Mouse (Mus musculus): Measurements from ENCODE around the gene Lactb.

DNA sequence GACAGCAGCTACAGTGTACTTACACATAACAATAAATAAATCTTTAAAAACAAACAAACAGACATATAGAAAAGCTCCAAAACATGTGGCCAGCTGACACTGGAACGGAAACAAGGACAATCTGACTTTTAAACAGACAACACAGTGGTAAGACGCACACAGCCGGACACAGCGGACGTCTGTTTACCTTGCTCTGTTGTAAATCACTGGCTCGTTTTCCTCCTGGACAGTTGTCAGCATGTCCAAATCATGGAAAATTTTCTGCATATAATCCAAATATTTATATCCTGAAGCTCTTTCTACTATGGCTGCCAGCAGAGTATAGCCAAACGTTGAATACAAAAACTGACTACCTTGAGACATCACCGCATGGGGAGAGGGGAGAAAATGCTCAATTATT is 7.8 kb downstream of the Lactb start:
- no peak for TF ChIP-seq CTCF (IDR thresholded peaks at IDR 0.05 in 2 of 3, conservative IDR thresholded peaks at IDR 0.05 in 1 of 3; ENCODE audit: control insufficient read depth in 1 of 3, insufficient read depth in 1 of 3, low read depth in 2 of 3, low read length in 3 of 3, poor library complexity in 1 of 3, severe bottlenecking in 1 of 3)
- no peak for TF ChIP-seq NELFE (IDR thresholded peaks at IDR 0.05; ENCODE audit: low read depth, low read length)
- no peak for TF ChIP-seq GABPA (IDR thresholded peaks at IDR 0.05; ENCODE audit: low read depth, low read length)
- no peak for TF ChIP-seq EP300 (IDR thresholded peaks at IDR 0.05; ENCODE audit: low read depth in 1 of 2, low read length in 2 of 2)
- no peak for TF ChIP-seq POLR2A (IDR thresholded peaks at IDR 0.05; ENCODE audit: control insufficient read depth in 1 of 2, insufficient read depth in 1 of 2, low read depth in 1 of 2, low read length in 2 of 2, poor library complexity in 1 of 2)
- no peak for TF ChIP-seq MEF2A (IDR thresholded peaks at IDR 0.05; ENCODE audit: extremely low read depth, insufficient replicate concordance, low read depth, low read length, poor library complexity, severe bottlenecking)
- no peak for TF ChIP-seq MAFK (IDR thresholded peaks at IDR 0.05; ENCODE audit: borderline replicate concordance, low read depth, low read length)
- TF ChIP-seq GATA1 (IDR thresholded peaks at IDR 0.05; ENCODE audit: low read depth, low read length) = no peak
- TF ChIP-seq CHD2 (IDR thresholded peaks at IDR 0.05; ENCODE audit: low read length) = no peak
- TF ChIP-seq KAT2A (conservative IDR thresholded peaks at IDR 0.05; ENCODE audit: low read depth, low read length) = no peak
- no peak for TF ChIP-seq ZC3H11A (IDR thresholded peaks at IDR 0.05; ENCODE audit: low read depth, low read length)
- no peak for TF ChIP-seq TBP (IDR thresholded peaks at IDR 0.05; ENCODE audit: low read depth, low read length)
